Mouse (Mus musculus) thymus, adult 2 months (tissue): Measurements from ENCODE around the gene Prmt1.

ENCODE experiments used
- CTCF ChIP-seq: fragments of 200-500 bp; IDR thresholded peaks from 2 replicates; pipeline ENCODE4 v1.5.1; 2012; ENCODE audit warnings: mild to moderate bottlenecking, control low read depth, low read length, moderate library complexity, borderline replicate concordance; ENCODE audit not compliant: control insufficient read depth, poor library complexity, insufficient read depth; ENCODE audit errors: extremely low read depth
- POLR2A ChIP-seq: fragments of 200-500 bp; IDR thresholded peaks from 2 replicates; pipeline ENCODE4 v1.6.1; 2012; ENCODE audit warnings: mild to moderate bottlenecking, low read length, control low read depth, moderate library complexity; ENCODE audit not compliant: control insufficient read depth, poor library complexity, insufficient read depth; ENCODE audit errors: extremely low read depth

DNA sequence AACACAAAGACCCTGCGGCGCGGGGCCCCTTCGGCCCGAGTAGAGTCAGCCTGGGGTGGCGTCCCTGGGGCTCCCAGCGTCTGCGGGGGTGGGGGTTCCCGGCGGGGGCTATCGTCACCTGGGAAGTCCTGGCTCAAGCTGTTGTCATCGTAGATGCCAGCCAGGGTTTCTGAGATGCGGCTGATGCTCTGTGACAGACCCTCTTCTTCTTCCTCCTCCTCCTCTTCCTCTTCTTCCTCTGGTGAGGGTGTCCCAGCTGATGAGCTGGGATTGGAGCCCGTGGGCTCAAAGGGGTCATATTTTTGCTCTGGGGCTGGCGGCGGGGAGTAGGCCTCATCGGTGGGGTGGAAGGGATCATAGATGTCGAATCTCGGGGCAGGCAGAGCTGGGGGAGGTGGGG, 22.0 kb upstream of the Prmt1 start:
- TF ChIP-seq CTCF, result no peak
- no peak for TF ChIP-seq POLR2A
